Mouse (Mus musculus) liver, adult (tissue): ENCODE results near the gene Tm9sf4.

Source experiments
- GATA4 ChIP-seq: IDR thresholded peaks from 2 replicates; pipeline ENCODE4 v1.6.1; 2014; ENCODE audit warnings: mild to moderate bottlenecking, low read length; ENCODE audit not compliant: insufficient replicate concordance

Gene Tm9sf4

DNA sequence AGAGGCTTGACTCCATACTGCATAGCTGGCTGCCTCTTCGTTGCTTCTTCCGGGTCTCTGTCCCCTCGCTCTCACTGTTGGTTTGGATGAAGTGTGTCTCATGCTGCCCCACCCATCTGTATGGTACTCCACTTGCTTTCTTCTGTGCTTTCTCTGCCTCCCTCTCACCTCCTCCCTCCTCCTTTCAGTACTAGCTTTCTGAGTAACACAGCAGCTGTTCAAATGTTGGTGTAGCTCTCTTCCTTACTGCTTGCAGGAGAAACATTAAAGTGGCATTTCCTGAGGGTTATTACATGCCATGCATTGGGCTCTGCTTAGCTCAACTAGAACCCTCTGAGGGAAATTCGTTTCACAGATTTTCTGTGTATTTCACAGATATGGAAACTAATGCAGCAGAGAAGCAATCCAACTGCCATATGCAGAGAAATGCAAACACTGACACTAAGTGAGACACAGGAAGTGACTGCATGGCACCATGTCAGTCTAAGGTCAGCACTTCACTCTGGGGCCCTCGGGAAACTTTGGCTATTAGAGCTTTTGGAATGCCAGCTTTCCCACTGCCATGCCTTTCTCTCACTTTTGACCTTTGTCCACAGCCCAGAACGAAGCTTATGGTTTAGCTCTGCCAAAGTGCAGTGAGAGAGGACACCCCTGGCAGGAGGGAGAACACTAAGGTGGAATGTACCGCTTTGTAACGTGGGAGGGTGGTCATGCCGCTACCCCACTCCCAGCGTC is 18.2 kb downstream of the Tm9sf4 start:
- no peak for TF ChIP-seq GATA4

GRCm38 (mm10) chr2:153179961-153180360 is 18.9 kb downstream of the Tm9sf4 start:
- TF ChIP-seq GATA4, result no peak

- TF ChIP-seq GATA4, result no peak
Measured at GRCm38 (mm10) chr2:153186176-153186591, 25.1 kb downstream of the Tm9sf4 start.

- TF ChIP-seq GATA4, result no peak
Measured at GRCm38 (mm10) chr2:153187848-153188247, 26.7 kb downstream of the Tm9sf4 start.

GRCm38 (mm10) chr2:153191242-153191641 is 30.1 kb downstream of the Tm9sf4 start:
- no peak for TF ChIP-seq GATA4

GRCm38 (mm10) chr2:153194255-153194654 is 33.2 kb downstream of the Tm9sf4 start:
- no peak for TF ChIP-seq GATA4

DNA sequence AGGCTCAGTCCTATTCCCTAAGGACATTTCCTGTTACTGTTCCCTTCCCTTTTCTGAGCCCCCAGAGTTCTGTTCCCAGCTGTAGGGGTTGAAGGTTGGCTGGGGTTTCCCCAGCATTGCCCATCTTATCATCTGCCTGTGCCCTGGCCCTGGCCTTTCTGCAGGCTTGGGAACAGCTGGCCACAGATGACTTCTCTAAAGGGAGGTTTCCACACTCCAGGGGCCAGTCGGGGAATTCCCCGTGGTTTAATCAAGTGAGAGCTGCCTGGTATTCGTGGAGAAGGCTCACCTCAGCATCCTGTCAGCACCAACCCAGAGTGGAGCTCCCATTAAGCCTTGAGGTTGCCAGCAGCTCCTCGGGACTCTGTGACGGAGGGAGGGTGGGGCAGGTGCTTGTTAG is 37.4 kb downstream of the Tm9sf4 start:
- no peak for TF ChIP-seq GATA4

DNA sequence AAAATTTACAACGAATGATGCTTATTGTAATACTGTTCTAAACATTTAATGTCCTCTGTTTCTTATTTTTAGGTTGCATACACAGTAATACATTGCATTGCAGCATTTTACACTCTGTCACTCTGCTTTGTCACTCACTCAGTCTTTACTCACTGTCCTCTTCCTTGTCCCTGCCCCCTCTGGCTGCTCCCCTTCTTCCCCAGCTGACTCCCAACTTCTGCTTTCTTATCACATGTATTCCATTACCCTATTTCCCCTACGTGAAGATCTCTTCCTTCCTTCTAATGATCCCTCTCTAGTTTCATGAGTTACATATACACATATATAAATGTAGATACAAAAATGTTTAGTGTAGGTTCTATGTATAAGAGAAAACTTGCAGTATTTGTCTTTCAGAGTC is 38.0 kb downstream of the Tm9sf4 start:
- TF ChIP-seq GATA4, result no peak

DNA sequence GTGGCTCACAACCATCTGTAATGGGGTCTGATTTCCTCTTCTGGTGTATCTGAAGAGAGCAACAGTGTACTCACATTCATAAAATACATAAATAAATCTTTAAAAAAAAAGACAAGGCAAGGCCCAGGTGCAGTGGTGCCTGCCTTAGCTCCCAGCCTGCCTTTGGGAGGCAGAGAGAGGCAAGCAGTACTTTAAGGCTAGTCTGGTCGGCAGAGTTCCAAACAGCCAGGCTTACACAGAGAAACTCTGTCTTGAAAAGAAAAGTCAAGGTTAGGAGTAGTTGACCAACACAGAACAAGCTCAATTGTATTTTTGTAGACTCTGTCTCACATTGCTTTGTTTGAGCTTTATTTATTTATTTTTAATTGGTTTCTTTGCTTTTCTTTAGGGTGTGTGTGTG is 41.7 kb downstream of the Tm9sf4 start:
- TF ChIP-seq GATA4, result no peak

DNA sequence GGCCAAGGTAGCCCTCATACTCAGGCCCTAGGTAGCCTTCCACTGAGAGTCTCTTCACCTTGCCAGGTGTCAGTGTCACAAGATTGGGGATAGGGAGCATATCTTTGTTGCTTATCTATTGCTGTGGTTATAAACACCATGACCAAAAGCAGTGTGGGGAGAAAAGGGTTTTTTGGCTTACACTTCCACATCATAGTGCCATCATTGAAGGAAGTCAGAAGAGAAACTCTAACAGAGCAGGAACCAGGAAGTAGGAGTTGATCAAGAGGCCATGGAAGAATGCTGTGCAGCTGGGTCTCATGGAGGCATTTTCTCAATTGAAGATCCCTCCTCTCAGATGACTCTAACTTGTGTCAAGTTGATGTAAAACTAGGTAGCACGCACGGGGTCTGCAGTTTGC is 47.0 kb downstream of the Tm9sf4 start:
- no peak for TF ChIP-seq GATA4

- TF ChIP-seq GATA4, result no peak
Measured at GRCm38 (mm10) chr2:153209286-153209685, 48.2 kb downstream of the Tm9sf4 start.

GRCm38 (mm10) chr2:153211451-153211850 is 50.3 kb downstream of the Tm9sf4 start:
- no peak for TF ChIP-seq GATA4

- TF ChIP-seq GATA4, result no peak
Measured at GRCm38 (mm10) chr2:153213351-153213750, 52.2 kb downstream of the Tm9sf4 start.

DNA sequence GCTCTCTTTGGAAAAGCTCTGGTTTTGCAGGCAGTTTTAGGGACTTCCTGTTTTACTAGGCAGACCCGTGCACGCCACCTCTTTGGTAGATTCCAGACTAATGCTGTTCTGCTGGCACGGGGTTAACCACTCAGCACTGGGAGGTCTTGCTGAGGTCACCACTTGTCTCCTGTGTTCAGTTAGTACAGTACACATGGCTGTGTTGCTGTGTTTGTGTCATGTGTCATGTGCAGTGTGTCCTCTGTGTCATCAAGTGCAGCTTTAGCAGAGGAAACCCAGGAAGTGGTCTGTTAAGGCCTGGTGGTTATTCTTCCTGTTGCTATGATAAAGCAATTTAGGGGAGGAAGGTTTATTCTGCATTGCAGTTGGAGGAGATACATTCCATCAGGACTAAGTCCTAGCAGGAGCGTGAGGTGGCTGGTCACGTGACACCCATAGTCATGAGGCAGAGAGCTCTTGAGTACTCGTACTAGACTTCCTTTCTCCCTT is 53.7 kb downstream of the Tm9sf4 start:
- no peak for TF ChIP-seq GATA4

GRCm38 (mm10) chr2:153215421-153215820 is 54.3 kb downstream of the Tm9sf4 start:
- no peak for TF ChIP-seq GATA4

DNA sequence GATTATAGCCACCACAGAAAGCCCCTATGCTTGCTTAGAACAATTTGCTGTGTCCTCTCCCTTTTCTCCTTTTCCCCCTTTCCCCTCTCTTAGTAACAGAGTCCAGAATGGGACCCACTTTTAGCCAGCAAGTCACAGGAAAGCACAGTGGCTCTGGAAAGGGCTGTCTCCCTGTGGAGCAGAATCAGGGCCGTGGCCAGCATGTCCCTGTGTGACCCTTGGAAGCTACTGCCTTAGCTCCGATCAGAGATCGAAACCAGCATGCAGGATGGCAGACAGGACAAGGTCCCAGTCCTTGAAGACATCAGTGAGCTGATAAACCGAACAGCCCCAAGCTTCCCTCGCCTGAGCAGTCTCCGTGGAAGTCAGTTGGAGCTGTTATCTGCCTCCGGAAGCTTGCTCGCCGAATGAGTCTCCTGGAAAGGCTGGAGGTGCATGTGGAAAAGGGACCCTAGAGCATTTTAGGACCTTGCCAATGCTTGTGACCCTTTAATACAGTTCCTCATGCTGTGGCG is 56.8 kb downstream of the Tm9sf4 start:
- TF ChIP-seq GATA4, result no peak

DNA sequence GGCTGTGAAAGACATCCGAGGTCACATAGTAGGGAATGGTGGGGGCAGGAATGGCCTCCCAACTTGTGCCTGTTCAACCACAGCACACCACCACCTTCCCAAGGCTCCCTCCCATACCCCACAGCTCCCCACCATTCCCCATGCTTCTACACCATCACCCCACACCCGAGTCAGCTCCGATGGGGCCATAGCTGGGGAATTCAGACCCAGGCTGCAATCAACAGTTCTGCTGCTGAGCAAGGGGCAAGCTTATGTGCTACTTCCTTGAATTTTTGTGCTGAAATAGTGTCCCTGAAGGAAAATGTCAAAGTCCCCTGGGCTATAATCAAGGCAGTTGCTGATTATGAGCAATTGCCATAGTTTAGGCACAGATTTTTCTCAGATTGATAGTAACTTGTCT is 57.4 kb downstream of the Tm9sf4 start:
- no peak for TF ChIP-seq GATA4
